Mouse (Mus musculus) heart, adult 18-20 months (tissue): ENCODE results near the gene Suclg1. TPM values are rescaled to one million over a fixed set of nuclear protein-coding genes. Genes with fewer than 3 reads are reported as not detected.

ENCODE experiments used
- DNase-seq, 2 experiments: peaks; one replicate each; pipeline ENCODE4 v3.0.0; 2021 to 2022; ENCODE audit warnings: mixed read lengths in 1 of 2
- total RNA-seq, 2 experiments: library from RNA; stranded (reverse); gene quantifications; 2 replicates each; pipeline ENCODE4 v1.2.3; 2021

Suclg1 gene
- total RNA-seq, 2 experiments from 2014 or later = 523 to 589 TPM

GRCm38 (mm10) chr6:73314923-73315603 lies 66.9 kb downstream of the Suclg1 start:
- peak; percentile 14 to 40 for DNase-seq

- no peak for DNase-seq
Measured at GRCm38 (mm10) chr6:73322306-73322705, 74.1 kb downstream of the Suclg1 start.

Other genes with a start within 250 kb of the Suclg1 start
- gene Dnah6, start 26.7 kb upstream of the Suclg1 start, total RNA-seq = under 1 TPM; 0.05 to 0.51 TPM
- not detected for gene 4931417E11Rik, start 221.3 kb downstream of the Suclg1 start, total RNA-seq